Mouse (Mus musculus) heart, adult 8-10 months (tissue): ENCODE measurements around the gene Pknox2. TPM values are rescaled to one million over a fixed set of nuclear protein-coding genes. Genes with fewer than 3 reads are reported as not detected.
A peak's percentile ranks its signal among the peaks of the same experiment; 100 is the strongest.

ENCODE experiments used
- DNase-seq: peaks from one replicate; pipeline ENCODE4 v3.0.0; 2022; ENCODE audit warnings: low spot score
- total RNA-seq, 4 experiments: library from RNA; stranded (reverse); gene quantifications; 2 replicates each; pipeline ENCODE4 v1.2.4; 2022

The Pknox2 gene
- total RNA-seq, 4 experiments from 2014 or later, result 8.3 to 10.0 (median 9.8) TPM

- peak; percentile 51 for DNase-seq
Measured at GRCm38 (mm10) chr9:37101059-37101940, 45.9 kb downstream of the Pknox2 start.

GRCm38 (mm10) chr9:37099595-37099994 lies 47.6 kb downstream of the Pknox2 start:
- no peak for DNase-seq

- DNase-seq, result no peak
Measured at GRCm38 (mm10) chr9:37098600-37098999, 48.6 kb downstream of the Pknox2 start.

GRCm38 (mm10) chr9:37094230-37094990 lies 52.8 kb downstream of the Pknox2 start:
- DNase-seq, result no peak

- no peak for DNase-seq
Measured at GRCm38 (mm10) chr9:37093086-37093485, 54.1 kb downstream of the Pknox2 start.

- no peak for DNase-seq
Measured at GRCm38 (mm10) chr9:37089894-37090652, 57.1 kb downstream of the Pknox2 start.

GRCm38 (mm10) chr9:37085370-37085769 lies 61.8 kb downstream of the Pknox2 start:
- DNase-seq, result peak; percentile 79

- no peak for DNase-seq
Measured at GRCm38 (mm10) chr9:37082246-37082645, 65.0 kb downstream of the Pknox2 start.

GRCm38 (mm10) chr9:37080309-37080708 lies 66.9 kb downstream of the Pknox2 start:
- no peak for DNase-seq

GRCm38 (mm10) chr9:37077063-37077418 lies 70.2 kb downstream of the Pknox2 start:
- no peak for DNase-seq

GRCm38 (mm10) chr9:37076386-37077062 lies 70.7 kb downstream of the Pknox2 start:
- DNase-seq, result no peak

- no peak for DNase-seq
Measured at GRCm38 (mm10) chr9:37075903-37076302, 71.3 kb downstream of the Pknox2 start.

GRCm38 (mm10) chr9:37069391-37070312 lies 77.6 kb downstream of the Pknox2 start:
- DNase-seq, result no peak

- DNase-seq, result no peak
Measured at GRCm38 (mm10) chr9:37067473-37067830, 79.8 kb downstream of the Pknox2 start.

- no peak for DNase-seq
Measured at GRCm38 (mm10) chr9:37066732-37067472, 80.3 kb downstream of the Pknox2 start.

GRCm38 (mm10) chr9:37061627-37062026 lies 85.6 kb downstream of the Pknox2 start:
- no peak for DNase-seq

GRCm38 (mm10) chr9:37054703-37055102 lies 92.5 kb downstream of the Pknox2 start:
- DNase-seq, result peak; percentile 38

- DNase-seq, result peak; percentile 46
Measured at GRCm38 (mm10) chr9:37053601-37054512, 93.3 kb downstream of the Pknox2 start.

- peak; percentile 46 for DNase-seq
Measured at GRCm38 (mm10) chr9:37053041-37053440, 94.2 kb downstream of the Pknox2 start.
